ENCODE assay signal across 11 mouse cellular contexts in genomic region chr16:16865696-16866561, GRCm38 (mm10). TPM values are rescaled to one million over a fixed set of nuclear protein-coding genes. Genes with fewer than 3 reads are reported as not detected.
A peak's percentile ranks its signal among the peaks of the same experiment; 100 is the strongest.
DNase-seq lines count a peak whose midpoint lies in the region; ATAC-seq lines count a peak whose summit lies in the region.
"Had no signal": no experiment of that assay in that cellular context is flagged by ENCODE, and none has a peak within 500 bp of the region (broad histone marks: within the 10 kb centered on the region; RNA-seq: fewer than 3 reads in every experiment).

No protein-coding gene starts in this region.

- WGBS in liver, embryonic 15.5 days (ENCODE audit: insufficient replicate concordance): 17% methylated on average over 5 of the region's 5 CpGs
- 16% methylated on average over 5 of the region's 5 CpGs for WGBS in liver, embryonic 12.5 days (ENCODE audit: insufficient replicate concordance)
- 47% methylated on average over 4 of the region's 5 CpGs for WGBS in heart, embryonic 12.5 days
- 52% methylated on average over 4 of the region's 5 CpGs for WGBS in limb, embryonic 10.5 days
- 50% methylated on average over 5 of the region's 5 CpGs for WGBS in hindbrain, embryonic 10.5 days

- no peak overlapping the region for H3K4me3 ChIP-seq in liver, embryonic 15.5 days (replicated peaks)
- no peak overlapping the region for H3K4me3 ChIP-seq in liver, embryonic 12.5 days
- H3K4me3 ChIP-seq in heart, embryonic 12.5 days: no peak overlapping the region
- H3K4me3 ChIP-seq in limb, embryonic 10.5 days: no peak overlapping the region
- H3K4me3 ChIP-seq in hindbrain, embryonic 10.5 days: no peak overlapping the region
- H3K4me3 ChIP-seq: forebrain, embryonic 10.5 days had no signal

- H3K27me3 ChIP-seq in liver, embryonic 15.5 days: no peaks in the 10 kb centered on the region
- H3K27me3 ChIP-seq in liver, embryonic 12.5 days (replicated peaks): no peaks in the 10 kb centered on the region
- H3K27me3 ChIP-seq in heart, embryonic 12.5 days (replicated peaks): no peaks in the 10 kb centered on the region
- H3K27me3 ChIP-seq in limb, embryonic 10.5 days (ENCODE audit: low read depth, poor library complexity, severe bottlenecking): no peaks in the 10 kb centered on the region
- H3K27me3 ChIP-seq in hindbrain, embryonic 10.5 days (ENCODE audit: insufficient read depth, poor library complexity, severe bottlenecking): no peaks in the 10 kb centered on the region

- peak; percentile 36 for DNase-seq in limb, embryonic 10.5 days (ENCODE audit: low spot score)
- DNase-seq in thymus, postnatal 25 days: peak; percentile 31
- no peak for DNase-seq in hindbrain, embryonic 10.5 days (ENCODE audit: low spot score)
- DNase-seq in cerebellum, postnatal 10 days: no peak
- no peak for DNase-seq in urinary bladder, adult 2 months (ENCODE audit: low spot score)
- DNase-seq: right cerebral cortex, adult 18-20 months had no signal

- no peak for ATAC-seq in liver, embryonic 15.5 days (ENCODE audit: insufficient read depth)
- ATAC-seq in liver, embryonic 12.5 days: no peak
- ATAC-seq in heart, embryonic 12.5 days (ENCODE audit: insufficient number of reproducible peaks, low FRiP score): no peak

- 0 out of 2 replicates have a peak, but pooled peaks cover 6% of the 10 kb centered on the region for H3K4me1 ChIP-seq in liver, embryonic 15.5 days (replicated peaks)
- peaks cover 10% of the 10 kb centered on the region; the same call in 1 of the 2 replicates for H3K4me1 ChIP-seq in liver, embryonic 12.5 days
- H3K4me1 ChIP-seq in heart, embryonic 12.5 days (replicated peaks): peaks cover 8% of the 10 kb centered on the region
- H3K4me1 ChIP-seq in limb, embryonic 10.5 days: 0 out of 2 replicates have a peak, but pooled peaks cover 3% of the 10 kb centered on the region
- no peaks in the 10 kb centered on the region for H3K4me1 ChIP-seq in hindbrain, embryonic 10.5 days (replicated peaks)

- 0 out of 2 replicates have a peak overlapping the region, but pooled peaks have one; percentile 29 for H3K27ac ChIP-seq in liver, embryonic 15.5 days (replicated peaks)
- H3K27ac ChIP-seq in liver, embryonic 12.5 days: no peak overlapping the region
- H3K27ac ChIP-seq in heart, embryonic 12.5 days (ENCODE audit: poor library complexity, severe bottlenecking): peak overlapping the region; percentile 44; the same call in 1 of the 2 replicates
- no peak overlapping the region for H3K27ac ChIP-seq in limb, embryonic 10.5 days
- no peak overlapping the region for H3K27ac ChIP-seq in hindbrain, embryonic 10.5 days
- H3K27ac ChIP-seq: forebrain, embryonic 10.5 days; macrophage had no signal

- no peaks in the 10 kb centered on the region for H3K9me3 ChIP-seq in liver, embryonic 15.5 days (replicated peaks)
- no peaks in the 10 kb centered on the region for H3K9me3 ChIP-seq in liver, embryonic 12.5 days (replicated peaks)
- H3K9me3 ChIP-seq in heart, embryonic 12.5 days (replicated peaks): no peaks in the 10 kb centered on the region
- H3K9me3 ChIP-seq in limb, embryonic 10.5 days (replicated peaks): no peaks in the 10 kb centered on the region
- H3K9me3 ChIP-seq in hindbrain, embryonic 10.5 days: no peaks in the 10 kb centered on the region
- H3K9me3 ChIP-seq: forebrain, embryonic 10.5 days had no signal

- H3K4me2 ChIP-seq in liver, embryonic 15.5 days: no peak overlapping the region
- no peak overlapping the region for H3K4me2 ChIP-seq in liver, embryonic 12.5 days
- no peak overlapping the region for H3K4me2 ChIP-seq in heart, embryonic 12.5 days

- no peaks in the 10 kb centered on the region for H3K36me3 ChIP-seq in liver, embryonic 15.5 days (replicated peaks)
- no peaks in the 10 kb centered on the region for H3K36me3 ChIP-seq in liver, embryonic 12.5 days
- no peaks in the 10 kb centered on the region for H3K36me3 ChIP-seq in heart, embryonic 12.5 days
- H3K36me3 ChIP-seq in limb, embryonic 10.5 days: no peaks in the 10 kb centered on the region
- H3K36me3 ChIP-seq in hindbrain, embryonic 10.5 days: no peaks in the 10 kb centered on the region
- H3K36me3 ChIP-seq: forebrain, embryonic 10.5 days had no signal

- H3K9ac ChIP-seq in liver, embryonic 15.5 days: no peak overlapping the region
- no peak overlapping the region for H3K9ac ChIP-seq in liver, embryonic 12.5 days
- H3K9ac ChIP-seq in heart, embryonic 12.5 days: no peak overlapping the region

RNA-seq across cellular contexts. Expression of gene Igll1, which starts 2.1 kb away (rescaled TPM):
- polyA plus RNA-seq in liver, embryonic 15.5 days (2015; fragmentation: Nextera tagmentation; extraction: Ambion mirVana): 10.3 and 13.9 TPM in 2 replicates
- polyA plus RNA-seq in liver, embryonic 12.5 days (2016; fragmentation: Nextera tagmentation; extraction: Ambion mirVana): not detected in 2 replicates
- polyA plus RNA-seq in heart, embryonic 12.5 days (2016; fragmentation: Nextera tagmentation; extraction: Ambion mirVana): 0.15 TPM in 1 of 2 replicates, not detected in the other
- polyA plus RNA-seq in limb, embryonic 10.5 days (2016; fragmentation: Nextera tagmentation; extraction: Ambion mirVana): 0.13 TPM in 1 of 2 replicates, not detected in the other
- polyA plus RNA-seq in hindbrain, embryonic 10.5 days (2016; fragmentation: Nextera tagmentation; extraction: Ambion mirVana): 0.14 TPM in 1 of 2 replicates, not detected in the other
- not detected in 2 replicates for polyA plus RNA-seq in urinary bladder, adult 2 months (2012; rRNA removed)
- polyA plus RNA-seq: macrophage had no signal

RNA-seq across cellular contexts. Expression of gene Top3b, which starts 4.6 kb away (rescaled TPM):
- 20.3 and 24.5 TPM in 2 replicates for polyA plus RNA-seq in liver, embryonic 15.5 days (2015; fragmentation: Nextera tagmentation; extraction: Ambion mirVana)
- 40.8 and 42.2 TPM in 2 replicates for polyA plus RNA-seq in liver, embryonic 12.5 days (2016; fragmentation: Nextera tagmentation; extraction: Ambion mirVana)
- 44.3 and 49.4 TPM in 2 replicates for polyA plus RNA-seq in heart, embryonic 12.5 days (2016; fragmentation: Nextera tagmentation; extraction: Ambion mirVana)
- 63.1 and 81.1 TPM in 2 replicates for polyA plus RNA-seq in limb, embryonic 10.5 days (2016; fragmentation: Nextera tagmentation; extraction: Ambion mirVana)
- polyA plus RNA-seq in hindbrain, embryonic 10.5 days (2016; fragmentation: Nextera tagmentation; extraction: Ambion mirVana): 70.2 and 70.8 TPM in 2 replicates
- 75.9 and 82.4 TPM in 2 replicates for polyA plus RNA-seq in urinary bladder, adult 2 months (2012; rRNA removed)

RNA-seq across cellular contexts. Expression of gene Vpreb1, which starts 4.7 kb away (rescaled TPM):
- 6.4 and 8.6 TPM in 2 replicates for polyA plus RNA-seq in liver, embryonic 15.5 days (2015; fragmentation: Nextera tagmentation; extraction: Ambion mirVana)
- 0.80 and 0.83 TPM in 2 replicates for polyA plus RNA-seq in liver, embryonic 12.5 days (2016; fragmentation: Nextera tagmentation; extraction: Ambion mirVana)
- 0.70 and 1.1 TPM in 2 replicates for polyA plus RNA-seq in heart, embryonic 12.5 days (2016; fragmentation: Nextera tagmentation; extraction: Ambion mirVana)
- 2.8 and 3.9 TPM in 2 replicates for polyA plus RNA-seq in limb, embryonic 10.5 days (2016; fragmentation: Nextera tagmentation; extraction: Ambion mirVana)
- polyA plus RNA-seq in hindbrain, embryonic 10.5 days (2016; fragmentation: Nextera tagmentation; extraction: Ambion mirVana): 1.7 and 2.0 TPM in 2 replicates
- polyA plus RNA-seq in urinary bladder, adult 2 months (2012; rRNA removed): 1.3 and 1.4 TPM in 2 replicates
- polyA plus RNA-seq: macrophage had no signal

RNA-seq across cellular contexts. Expression of gene Ppm1f, which starts 30.3 kb away (rescaled TPM):
- polyA plus RNA-seq in liver, embryonic 15.5 days (2015; fragmentation: Nextera tagmentation; extraction: Ambion mirVana): 6.9 and 7.3 TPM in 2 replicates
- 13.8 and 14.4 TPM in 2 replicates for polyA plus RNA-seq in liver, embryonic 12.5 days (2016; fragmentation: Nextera tagmentation; extraction: Ambion mirVana)
- 36.1 and 37.6 TPM in 2 replicates for polyA plus RNA-seq in heart, embryonic 12.5 days (2016; fragmentation: Nextera tagmentation; extraction: Ambion mirVana)
- polyA plus RNA-seq in limb, embryonic 10.5 days (2016; fragmentation: Nextera tagmentation; extraction: Ambion mirVana): 41.1 and 43.0 TPM in 2 replicates
- 26.5 and 29.5 TPM in 2 replicates for polyA plus RNA-seq in hindbrain, embryonic 10.5 days (2016; fragmentation: Nextera tagmentation; extraction: Ambion mirVana)
- 17.8 and 18.2 TPM in 2 replicates for polyA plus RNA-seq in urinary bladder, adult 2 months (2012; rRNA removed)

RNA-seq across cellular contexts. Expression of gene Spag6l, which starts 36.7 kb away (rescaled TPM):
- not detected in 2 replicates for polyA plus RNA-seq in liver, embryonic 15.5 days (2015; fragmentation: Nextera tagmentation; extraction: Ambion mirVana)
- not detected in 2 replicates for polyA plus RNA-seq in liver, embryonic 12.5 days (2016; fragmentation: Nextera tagmentation; extraction: Ambion mirVana)
- polyA plus RNA-seq in heart, embryonic 12.5 days (2016; fragmentation: Nextera tagmentation; extraction: Ambion mirVana): 0.12 and 0.15 TPM in 2 replicates
- polyA plus RNA-seq in limb, embryonic 10.5 days (2016; fragmentation: Nextera tagmentation; extraction: Ambion mirVana): 0.24 TPM in 1 of 2 replicates, not detected in the other
- 3.7 and 6.2 TPM in 2 replicates for polyA plus RNA-seq in hindbrain, embryonic 10.5 days (2016; fragmentation: Nextera tagmentation; extraction: Ambion mirVana)
- 0.03 TPM in 1 of 2 replicates, not detected in the other for polyA plus RNA-seq in urinary bladder, adult 2 months (2012; rRNA removed)
- polyA plus RNA-seq: macrophage had no signal

Comparison
In these comparisons a context has a peak if more than half of its experiments do, and no peak if none do; other contexts are left out.
1. H3K27ac ChIP-seq: peak in liver, embryonic 15.5 days (single experiment) and heart, embryonic 12.5 days (single experiment); none in liver, embryonic 12.5 days (single experiment), limb, embryonic 10.5 days (single experiment) and hindbrain, embryonic 10.5 days (single experiment).
2. DNase-seq: peak in limb, embryonic 10.5 days (single experiment) and thymus, postnatal 25 days (single experiment); none in hindbrain, embryonic 10.5 days (single experiment), cerebellum, postnatal 10 days (0 of 2) and urinary bladder, adult 2 months (single experiment).